Comparison of ENCODE assay signal across 9 mouse cellular contexts in genomic region chr16:43286319-43286718, GRCm38 (mm10).
DNase-seq lines count a peak whose midpoint lies in the region; ATAC-seq lines count a peak whose summit lies in the region.
"Had no signal": no experiment of that assay in that cellular context is flagged by ENCODE, and none has a peak within 500 bp of the region (broad histone marks: within the 10 kb centered on the region; RNA-seq: fewer than 3 reads in every experiment).

No protein-coding gene starts in this region.

- H3K9me3 ChIP-seq in hindbrain, embryonic 10.5 days: no peaks in the 10 kb centered on the region
- H3K9me3 ChIP-seq in neural tube, embryonic 13.5 days: peaks cover 1% of the 10 kb centered on the region; the same call in 1 of the 2 replicates
- no peaks in the 10 kb centered on the region for H3K9me3 ChIP-seq in intestine, embryonic 16.5 days (ENCODE audit: control insufficient read depth, low read length)
- H3K9me3 ChIP-seq: G1E had no signal

- H3K27ac ChIP-seq in brown adipose tissue, adult 24 weeks (replicated peaks; ENCODE audit: low read depth, low read length): peak overlapping the region; percentile 30; the same call in 1 of the 2 replicates
- H3K27ac ChIP-seq in hindbrain, embryonic 10.5 days: peak overlapping the region; percentile 50
- H3K27ac ChIP-seq in neural tube, embryonic 13.5 days (replicated peaks): peak overlapping the region; percentile 77
- no peak overlapping the region for H3K27ac ChIP-seq in intestine, embryonic 16.5 days (ENCODE audit: low read length)

- peak; percentile 14 for DNase-seq in left cerebral cortex, adult 11 months (ENCODE audit: low spot score)
- no peak for DNase-seq in left cerebral cortex, postnatal 36 days (ENCODE audit: low spot score in 2 of 2)
- DNase-seq in hindbrain, embryonic 10.5 days (ENCODE audit: low spot score): peak; percentile 19

- WGBS in hindbrain, embryonic 10.5 days: 35% methylated on average over 1 of the region's 1 CpGs
- WGBS in neural tube, embryonic 13.5 days: 35% methylated on average over 1 of the region's 1 CpGs
- 83% methylated on average over 1 of the region's 1 CpGs for WGBS in intestine, embryonic 16.5 days

- no peaks in the 10 kb centered on the region for H3K27me3 ChIP-seq in hindbrain, embryonic 10.5 days (ENCODE audit: insufficient read depth, poor library complexity, severe bottlenecking)
- H3K27me3 ChIP-seq in neural tube, embryonic 13.5 days: no peaks in the 10 kb centered on the region
- H3K27me3 ChIP-seq in intestine, embryonic 16.5 days (replicated peaks; ENCODE audit: control insufficient read depth, insufficient read depth, low read length): no peaks in the 10 kb centered on the region

- no peak overlapping the region for H3K4me3 ChIP-seq in brown adipose tissue, adult 24 weeks (ENCODE audit: insufficient read depth, low read depth, low read length)
- H3K4me3 ChIP-seq in hindbrain, embryonic 10.5 days: no peak overlapping the region
- H3K4me3 ChIP-seq in neural tube, embryonic 13.5 days: no peak overlapping the region
- no peak overlapping the region for H3K4me3 ChIP-seq in intestine, embryonic 16.5 days (ENCODE audit: low read length)

- ATAC-seq in neural tube, embryonic 13.5 days (ENCODE audit: low read depth): peak; percentile 95
- ATAC-seq in megakaryocyte progenitor cell, adult 5-6 weeks (replicated peaks; ENCODE audit: poor library complexity): no peak
- ATAC-seq in intestine, embryonic 16.5 days: no peak
- ATAC-seq: lung, postnatal 0 days had no signal

- no peak overlapping the region for H3K9ac ChIP-seq in neural tube, embryonic 13.5 days
- no peak overlapping the region for H3K9ac ChIP-seq in intestine, embryonic 16.5 days (ENCODE audit: low read depth, low read length)

- peaks cover 6% of the 10 kb centered on the region for H3K4me1 ChIP-seq in brown adipose tissue, adult 24 weeks (ENCODE audit: control insufficient read depth, insufficient read depth, insufficient read length, low read length)
- peaks cover 16% of the 10 kb centered on the region for H3K4me1 ChIP-seq in hindbrain, embryonic 10.5 days (replicated peaks)
- H3K4me1 ChIP-seq in neural tube, embryonic 13.5 days (replicated peaks): peaks cover 14% of the 10 kb centered on the region
- H3K4me1 ChIP-seq in intestine, embryonic 16.5 days (ENCODE audit: control insufficient read depth, insufficient read depth, low read length): 0 out of 2 replicates have a peak, but pooled peaks cover 4% of the 10 kb centered on the region

- H3K4me2 ChIP-seq in neural tube, embryonic 13.5 days: no peak overlapping the region
- H3K4me2 ChIP-seq in intestine, embryonic 16.5 days (ENCODE audit: low read depth, low read length): no peak overlapping the region

- intact Hi-C loops in left cerebral cortex, postnatal 36 days (cut with DNase I): no loop called here

- no peaks in the 10 kb centered on the region for H3K36me3 ChIP-seq in hindbrain, embryonic 10.5 days
- H3K36me3 ChIP-seq in neural tube, embryonic 13.5 days: no peaks in the 10 kb centered on the region
- H3K36me3 ChIP-seq in intestine, embryonic 16.5 days (ENCODE audit: control insufficient read depth, insufficient read depth, low read length): no peaks in the 10 kb centered on the region
- H3K36me3 ChIP-seq: G1E had no signal

Comparison
In these comparisons a context has a peak if more than half of its experiments do, and no peak if none do; other contexts are left out.
1. DNase-seq: peak in left cerebral cortex, adult 11 months (single experiment) and hindbrain, embryonic 10.5 days (single experiment); none in left cerebral cortex, postnatal 36 days (0 of 2).